Mouse (Mus musculus) E14TG2a.4 (cell line): ENCODE results near the gene Sohlh2.

Source experiments
- CTCF ChIP-seq: conservative IDR thresholded peaks from 2 replicates; pipeline ENCODE4 v1.5.1; 2014; ENCODE audit warnings: low read length
- NANOG ChIP-seq: IDR thresholded peaks from 2 replicates; pipeline ENCODE4 v1.6.1; 2014; ENCODE audit warnings: borderline replicate concordance, low read length, mixed read lengths

DNA sequence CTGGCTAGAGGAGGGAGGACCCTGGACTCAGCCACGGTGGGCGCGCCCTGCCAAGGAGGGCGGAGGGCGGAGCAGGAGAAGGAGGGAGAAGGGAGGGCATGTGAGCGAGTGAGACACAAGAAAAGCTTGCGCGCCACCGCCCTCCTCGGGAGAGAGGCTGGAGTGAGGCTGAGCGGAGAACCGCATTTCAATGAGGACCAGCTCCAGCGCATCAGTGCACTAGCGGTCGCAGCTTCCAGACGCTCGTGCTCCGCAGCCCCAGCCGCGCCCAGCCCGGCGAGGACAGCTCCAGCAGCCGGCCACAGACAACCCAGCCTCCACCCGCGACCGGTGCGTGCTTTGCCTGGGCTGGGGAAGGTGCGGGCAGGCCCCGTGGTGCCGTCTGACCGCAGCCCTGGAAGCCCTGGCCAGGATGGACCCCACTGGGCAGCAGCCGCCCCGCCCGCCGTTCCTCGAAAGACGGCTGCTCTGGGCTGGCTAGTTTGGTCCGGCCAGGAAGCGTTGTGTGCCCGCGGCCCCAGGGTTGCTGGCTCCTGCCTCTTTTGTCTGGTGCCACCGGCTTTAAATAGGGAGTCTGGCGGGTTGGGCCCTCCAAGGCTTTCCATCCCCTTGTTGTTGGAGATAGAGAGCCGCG, 60.7 kb downstream of the Sohlh2 start:
- TF ChIP-seq CTCF (no peak), NANOG (no peak)
